Mouse (Mus musculus): ENCODE measurements at regions not wholly inside any gene's neighbourhood (a gene's known extent, or its start where the extent isn't known, plus 50 kb on each side); places are given as distances from the start of the nearest gene placed in this dataset.
A peak's percentile ranks its signal among the peaks of the same experiment; 100 is the strongest.

- no peaks in the 10 kb centered on the region for H3K36me3 ChIP-seq (ENCODE audit: insufficient read depth, low read length)
- H3K4me1 ChIP-seq (ENCODE audit: insufficient read depth, low read length): no peaks in the 10 kb centered on the region
- H3K4me3 ChIP-seq (ENCODE audit: low read length): no peak overlapping the region
- H3K9ac ChIP-seq (replicated peaks; ENCODE audit: low read length): no peak overlapping the region
- no peak for ATAC-seq (ENCODE audit: low FRiP score, low TSS enrichment)
- no peak overlapping the region for H3K4me2 ChIP-seq (replicated peaks; ENCODE audit: low read depth, low read length)
- 75% methylated on average over 6 of the region's 6 CpGs for WGBS
- H3K9me3 ChIP-seq (ENCODE audit: low read length): no peaks in the 10 kb centered on the region
- no peaks in the 10 kb centered on the region for H3K27me3 ChIP-seq (ENCODE audit: insufficient read depth, low read length)
- no peak overlapping the region for H3K27ac ChIP-seq (ENCODE audit: low read length)
Measured at GRCm38 (mm10) chr3:9056846-9057245, 553.0 kb downstream of the Zfp704 start.

GRCm38 (mm10) chr3:9055780-9056179, 554.1 kb downstream of the Zfp704 start:
- Histone ChIP-seq H3K27ac (ENCODE audit: low read length) (no peak overlapping the region), H3K4me2 (replicated peaks; ENCODE audit: low read depth, low read length) (no peak overlapping the region), H3K9me3 (ENCODE audit: low read length) (no peaks in the 10 kb centered on the region), H3K36me3 (ENCODE audit: insufficient read depth, low read length) (no peaks in the 10 kb centered on the region), H3K9ac (replicated peaks; ENCODE audit: low read length) (no peak overlapping the region), H3K27me3 (ENCODE audit: insufficient read depth, low read length) (no peaks in the 10 kb centered on the region), H3K4me3 (ENCODE audit: low read length) (no peak overlapping the region), H3K4me1 (ENCODE audit: insufficient read depth, low read length) (no peaks in the 10 kb centered on the region)
- ATAC-seq (ENCODE audit: low FRiP score, low TSS enrichment): peak; percentile 54; the same call in 1 of the 2 replicates
- 62% methylated on average over 6 of the region's 6 CpGs for WGBS
